Mouse (Mus musculus): ENCODE results near the gene Nkapd1. TPM values are rescaled to one million over a fixed set of nuclear protein-coding genes. Genes with fewer than 3 reads are reported as not detected.
A peak's percentile ranks its signal among the peaks of the same experiment; 100 is the strongest.

Nkapd1 gene
- total and polyA plus RNA-seq, 2 experiments from 2014 or later: 10.7 to 21.2 TPM

GRCm38 (mm10) chr9:50567372-50567771, 49.9 kb downstream of the Nkapd1 start:
- no peaks in the 10 kb centered on the region for H3K4me1 ChIP-seq (ENCODE audit: insufficient read depth, low read length)
- no peaks in the 10 kb centered on the region for H3K36me3 ChIP-seq (ENCODE audit: insufficient read depth, low read length)
- 93% methylated on average over 4 of the region's 4 CpGs for WGBS
- H3K4me2 ChIP-seq (ENCODE audit: low read depth, low read length): no peak overlapping the region
- no peak for TF ChIP-seq CTCF (IDR thresholded peaks at IDR 0.05; ENCODE audit: low read depth)
- no peaks in the 10 kb centered on the region for H3K27me3 ChIP-seq (ENCODE audit: insufficient read depth, low read length)
- no peak overlapping the region for H3K9ac ChIP-seq (replicated peaks; ENCODE audit: low read length)
- H3K27ac ChIP-seq: no peak overlapping the region
- no peaks in the 10 kb centered on the region for H3K9me3 ChIP-seq (ENCODE audit: low read length)
- DNase-seq (ENCODE audit: low spot score) (no peak), ATAC-seq (no peak)
- no peak overlapping the region for H3K4me3 ChIP-seq (ENCODE audit: low read length)

GRCm38 (mm10) chr9:50565940-50566339, 51.3 kb downstream of the Nkapd1 start:
- no peaks in the 10 kb centered on the region for H3K27me3 ChIP-seq (ENCODE audit: insufficient read depth, low read length)
- no peak overlapping the region for H3K9ac ChIP-seq (replicated peaks; ENCODE audit: low read length)
- H3K4me1 ChIP-seq (ENCODE audit: insufficient read depth, low read length): no peaks in the 10 kb centered on the region
- H3K36me3 ChIP-seq (ENCODE audit: insufficient read depth, low read length): no peaks in the 10 kb centered on the region
- H3K4me3 ChIP-seq (ENCODE audit: low read length): no peak overlapping the region
- DNase-seq (ENCODE audit: low spot score) (no peak), ATAC-seq (no peak)
- TF ChIP-seq CTCF (IDR thresholded peaks at IDR 0.05; ENCODE audit: low read depth): no peak
- H3K4me2 ChIP-seq (ENCODE audit: low read depth, low read length): no peak overlapping the region
- no peaks in the 10 kb centered on the region for H3K9me3 ChIP-seq (ENCODE audit: low read length)
- H3K27ac ChIP-seq: no peak overlapping the region
- WGBS: 92% methylated on average over 4 of the region's 4 CpGs

- Histone ChIP-seq H3K4me1 (ENCODE audit: insufficient read depth, low read length) (no peaks in the 10 kb centered on the region), H3K27ac (no peak overlapping the region), H3K27me3 (ENCODE audit: insufficient read depth, low read length) (no peaks in the 10 kb centered on the region), H3K36me3 (ENCODE audit: insufficient read depth, low read length) (no peaks in the 10 kb centered on the region), H3K9me3 (ENCODE audit: low read length) (no peaks in the 10 kb centered on the region), H3K4me3 (ENCODE audit: low read length) (no peak overlapping the region), H3K4me2 (ENCODE audit: low read depth, low read length) (no peak overlapping the region), H3K9ac (replicated peaks; ENCODE audit: low read length) (no peak overlapping the region)
- WGBS: 70% methylated on average over 7 of the region's 7 CpGs
- DNase-seq (ENCODE audit: low spot score): peak; percentile 8
- TF ChIP-seq CTCF (IDR thresholded peaks at IDR 0.05; ENCODE audit: low read depth): no peak
- no peak for ATAC-seq
Observed at GRCm38 (mm10) chr9:50565173-50565572, 52.1 kb downstream of the Nkapd1 start.

- ATAC-seq (no peak), DNase-seq (ENCODE audit: low spot score) (no peak)
- H3K36me3 ChIP-seq (ENCODE audit: insufficient read depth, low read length): no peaks in the 10 kb centered on the region
- WGBS: 84% methylated on average over 2 of the region's 2 CpGs
- H3K27me3 ChIP-seq (ENCODE audit: insufficient read depth, low read length): no peaks in the 10 kb centered on the region
- no peak overlapping the region for H3K27ac ChIP-seq
- TF ChIP-seq CTCF (IDR thresholded peaks at IDR 0.05; ENCODE audit: low read depth): no peak
- no peak overlapping the region for H3K4me2 ChIP-seq (ENCODE audit: low read depth, low read length)
- H3K4me1 ChIP-seq (ENCODE audit: insufficient read depth, low read length): no peaks in the 10 kb centered on the region
- no peak overlapping the region for H3K9ac ChIP-seq (replicated peaks; ENCODE audit: low read length)
- H3K9me3 ChIP-seq (ENCODE audit: low read length): no peaks in the 10 kb centered on the region
- H3K4me3 ChIP-seq (ENCODE audit: low read length): no peak overlapping the region
Observed at GRCm38 (mm10) chr9:50561918-50562360, 55.3 kb downstream of the Nkapd1 start.

GRCm38 (mm10) chr9:50561145-50561917, 55.9 kb downstream of the Nkapd1 start, which contains the start of gene Tex12:
TSS of gene Tex12 (minus strand) at chr9:50561325.
- Histone ChIP-seq H3K4me2 (ENCODE audit: low read depth, low read length) (no peak within 1 kb of the TSS), H3K36me3 (ENCODE audit: insufficient read depth, low read length) (no peaks in the 10 kb centered on the region), H3K27ac (no peak within 1 kb of the TSS), H3K4me3 (ENCODE audit: low read length) (no peak within 1 kb of the TSS), H3K4me1 (ENCODE audit: insufficient read depth, low read length) (no peaks in the 10 kb centered on the region), H3K27me3 (ENCODE audit: insufficient read depth, low read length) (no peaks in the 10 kb centered on the region), H3K9me3 (ENCODE audit: low read length) (no peaks in the 10 kb centered on the region), H3K9ac (replicated peaks; ENCODE audit: low read length) (no peak within 1 kb of the TSS)
- no peak for ATAC-seq
- 91% methylated on average over 38 of the region's 38 CpGs for WGBS
- TF ChIP-seq CTCF (IDR thresholded peaks at IDR 0.05; ENCODE audit: low read depth): no peak
- no peak for DNase-seq (ENCODE audit: low spot score)

Other genes with a start within 250 kb of the Nkapd1 start
- gene Plet1, start 122.9 kb downstream of the Nkapd1 start, total RNA-seq (2014; rRNA removed): 0.37 TPM in 1 of 2 replicates, not detected in the other
- gene Plet1, start 122.9 kb downstream of the Nkapd1 start, polyA plus RNA-seq (2015; fragmentation: Nextera tagmentation; extraction: Ambion mirVana): 0.86 and 1.0 TPM in 2 replicates
- 65.7 and 86.8 TPM in 2 replicates for gene Pts, start 88.7 kb downstream of the Nkapd1 start, total RNA-seq (2014; rRNA removed)
- gene Pts, start 88.7 kb downstream of the Nkapd1 start, polyA plus RNA-seq (2015; fragmentation: Nextera tagmentation; extraction: Ambion mirVana): 114 and 115 TPM in 2 replicates
- 17.2 and 21.7 TPM in 2 replicates for gene Il18, start 62.6 kb downstream of the Nkapd1 start, total RNA-seq (2014; rRNA removed)
- 38.0 and 39.5 TPM in 2 replicates for gene Il18, start 62.6 kb downstream of the Nkapd1 start, polyA plus RNA-seq (2015; fragmentation: Nextera tagmentation; extraction: Ambion mirVana)
- 0.21 and 0.72 TPM in 2 replicates for gene Bco2, start 62.3 kb downstream of the Nkapd1 start, total RNA-seq (2014; rRNA removed)
- 0.48 and 0.64 TPM in 2 replicates for gene Bco2, start 62.3 kb downstream of the Nkapd1 start, polyA plus RNA-seq (2015; fragmentation: Nextera tagmentation; extraction: Ambion mirVana)
- gene Tex12, start 56.1 kb downstream of the Nkapd1 start, total RNA-seq (2014; rRNA removed): not detected in 2 replicates
- gene Tex12, start 56.1 kb downstream of the Nkapd1 start, polyA plus RNA-seq (2015; fragmentation: Nextera tagmentation; extraction: Ambion mirVana): 0.21 and 0.34 TPM in 2 replicates
- 217 and 251 TPM in 2 replicates for gene Sdhd, start 13.7 kb downstream of the Nkapd1 start, total RNA-seq (2014; rRNA removed)
- 355 and 363 TPM in 2 replicates for gene Sdhd, start 13.7 kb downstream of the Nkapd1 start, polyA plus RNA-seq (2015; fragmentation: Nextera tagmentation; extraction: Ambion mirVana)
- 131 and 165 TPM in 2 replicates for gene Timm8b, start 13.6 kb downstream of the Nkapd1 start, total RNA-seq (2014; rRNA removed)
- gene Timm8b, start 13.6 kb downstream of the Nkapd1 start, polyA plus RNA-seq (2015; fragmentation: Nextera tagmentation; extraction: Ambion mirVana): 442 and 445 TPM in 2 replicates
- gene Pih1d2, start 143 bp downstream of the Nkapd1 start, total RNA-seq (2014; rRNA removed): 1.2 and 2.6 TPM in 2 replicates
- gene Pih1d2, start 143 bp downstream of the Nkapd1 start, polyA plus RNA-seq (2015; fragmentation: Nextera tagmentation; extraction: Ambion mirVana): 5.5 and 7.7 TPM in 2 replicates
- gene Dlat, start 42.3 kb upstream of the Nkapd1 start, total RNA-seq (2014; rRNA removed): 72.2 and 77.4 TPM in 2 replicates
- gene Dlat, start 42.3 kb upstream of the Nkapd1 start, polyA plus RNA-seq (2015; fragmentation: Nextera tagmentation; extraction: Ambion mirVana): 65.1 and 69.2 TPM in 2 replicates
- gene Dixdc1, start 122.1 kb upstream of the Nkapd1 start, total RNA-seq (2014; rRNA removed): 40.3 and 50.7 TPM in 2 replicates
- gene Dixdc1, start 122.1 kb upstream of the Nkapd1 start, polyA plus RNA-seq (2015; fragmentation: Nextera tagmentation; extraction: Ambion mirVana): 24.4 and 26.0 TPM in 2 replicates
- 0.79 and 2.4 TPM in 2 replicates for gene 2310030G06Rik, start 129.1 kb upstream of the Nkapd1 start, total RNA-seq (2014; rRNA removed)
- gene 2310030G06Rik, start 129.1 kb upstream of the Nkapd1 start, polyA plus RNA-seq (2015; fragmentation: Nextera tagmentation; extraction: Ambion mirVana): 2.7 and 3.0 TPM in 2 replicates
- 8.7 and 9.1 TPM in 2 replicates for gene Cryab, start 133.9 kb upstream of the Nkapd1 start, total RNA-seq (2014; rRNA removed)
- gene Cryab, start 133.9 kb upstream of the Nkapd1 start, polyA plus RNA-seq (2015; fragmentation: Nextera tagmentation; extraction: Ambion mirVana): 31.2 and 31.4 TPM in 2 replicates
- gene Hspb2, start 134.9 kb upstream of the Nkapd1 start, total RNA-seq (2014; rRNA removed): 5.4 TPM in 1 of 2 replicates, not detected in the other
- gene Hspb2, start 134.9 kb upstream of the Nkapd1 start, polyA plus RNA-seq (2015; fragmentation: Nextera tagmentation; extraction: Ambion mirVana): 2.2 and 2.9 TPM in 2 replicates
- 8.9 and 11.7 TPM in 2 replicates for gene Fdxacb1, start 150.8 kb upstream of the Nkapd1 start, total RNA-seq (2014; rRNA removed)
- 9.6 and 12.0 TPM in 2 replicates for gene Fdxacb1, start 150.8 kb upstream of the Nkapd1 start, polyA plus RNA-seq (2015; fragmentation: Nextera tagmentation; extraction: Ambion mirVana)
- gene Alg9, start 157.6 kb upstream of the Nkapd1 start, total RNA-seq (2014; rRNA removed): 92.7 and 94.0 TPM in 2 replicates
- gene Alg9, start 157.6 kb upstream of the Nkapd1 start, polyA plus RNA-seq (2015; fragmentation: Nextera tagmentation; extraction: Ambion mirVana): 46.4 and 49.9 TPM in 2 replicates
- gene 1110032A03Rik, start 158.1 kb upstream of the Nkapd1 start, total RNA-seq (2014; rRNA removed): 39.1 and 42.3 TPM in 2 replicates
- gene 1110032A03Rik, start 158.1 kb upstream of the Nkapd1 start, polyA plus RNA-seq (2015; fragmentation: Nextera tagmentation; extraction: Ambion mirVana): 66.2 and 75.0 TPM in 2 replicates
- 18.8 and 23.5 TPM in 2 replicates for gene Ppp2r1b, start 227.8 kb upstream of the Nkapd1 start, total RNA-seq (2014; rRNA removed)
- 31.4 and 32.8 TPM in 2 replicates for gene Ppp2r1b, start 227.8 kb upstream of the Nkapd1 start, polyA plus RNA-seq (2015; fragmentation: Nextera tagmentation; extraction: Ambion mirVana)